Mouse (Mus musculus): ENCODE data around the gene Usp17lb. TPM values are rescaled to one million over a fixed set of nuclear protein-coding genes. Genes with fewer than 3 reads are reported as not detected.

The Usp17lb gene
- not detected for polyA plus RNA-seq (2015; fragmentation: Illumina TruSeq; extraction: RNeasy Lipid Tissue Mini Kit (QIAGEN cat#74804); ENCODE audit: insufficient read depth, low replicate concordance)

GRCm38 (mm10) chr7:104842503-104842902 lies at the start of gene Usp17lb:
Gene Usp17lb (minus strand): TSS chr7:104842603.

GRCm38 (mm10) chr7:104877731-104878130 lies 35.3 kb upstream of the Usp17lb start, which contains the start of gene Olfr665:
Gene Olfr665 (plus strand): TSS chr7:104878031.

GRCm38 (mm10) chr7:104856709-104857108 lies 14.3 kb upstream of the Usp17lb start, which contains the start of gene Usp17la:
Gene Usp17la (plus strand): TSS chr7:104857009.

Other genes starting within 250 kb of the Usp17lb start
- gene Olfr655, start 240.8 kb downstream of the Usp17lb start, polyA plus RNA-seq (2015; fragmentation: Illumina TruSeq; extraction: RNeasy Lipid Tissue Mini Kit (QIAGEN cat#74804); ENCODE audit: insufficient read depth, low replicate concordance): not detected
- not detected for gene Olfr656, start 228.6 kb downstream of the Usp17lb start, polyA plus RNA-seq (2015; fragmentation: Illumina TruSeq; extraction: RNeasy Lipid Tissue Mini Kit (QIAGEN cat#74804); ENCODE audit: insufficient read depth, low replicate concordance)
- gene Olfr657, start 217.8 kb downstream of the Usp17lb start, polyA plus RNA-seq (2015; fragmentation: Illumina TruSeq; extraction: RNeasy Lipid Tissue Mini Kit (QIAGEN cat#74804); ENCODE audit: insufficient read depth, low replicate concordance): not detected
- gene Olfr658, start 195.3 kb downstream of the Usp17lb start, polyA plus RNA-seq (2015; fragmentation: Illumina TruSeq; extraction: RNeasy Lipid Tissue Mini Kit (QIAGEN cat#74804); ENCODE audit: insufficient read depth, low replicate concordance): 0.12 TPM
- not detected for gene Olfr659, start 175.8 kb downstream of the Usp17lb start, polyA plus RNA-seq (2015; fragmentation: Illumina TruSeq; extraction: RNeasy Lipid Tissue Mini Kit (QIAGEN cat#74804); ENCODE audit: insufficient read depth, low replicate concordance)
- not detected for gene Olfr661, start 156.1 kb downstream of the Usp17lb start, polyA plus RNA-seq (2015; fragmentation: Illumina TruSeq; extraction: RNeasy Lipid Tissue Mini Kit (QIAGEN cat#74804); ENCODE audit: insufficient read depth, low replicate concordance)
- gene Usp17le, start 65.1 kb downstream of the Usp17lb start, polyA plus RNA-seq (2015; fragmentation: Illumina TruSeq; extraction: RNeasy Lipid Tissue Mini Kit (QIAGEN cat#74804); ENCODE audit: insufficient read depth, low replicate concordance): not detected
- not detected for gene Usp17la, start 14.4 kb upstream of the Usp17lb start, polyA plus RNA-seq (2015; fragmentation: Illumina TruSeq; extraction: RNeasy Lipid Tissue Mini Kit (QIAGEN cat#74804); ENCODE audit: insufficient read depth, low replicate concordance)
- gene Olfr665, start 35.4 kb upstream of the Usp17lb start, polyA plus RNA-seq (2015; fragmentation: Illumina TruSeq; extraction: RNeasy Lipid Tissue Mini Kit (QIAGEN cat#74804); ENCODE audit: insufficient read depth, low replicate concordance): not detected
- not detected for gene Olfr666, start 53.3 kb upstream of the Usp17lb start, polyA plus RNA-seq (2015; fragmentation: Illumina TruSeq; extraction: RNeasy Lipid Tissue Mini Kit (QIAGEN cat#74804); ENCODE audit: insufficient read depth, low replicate concordance)
- gene Olfr667, start 78.9 kb upstream of the Usp17lb start, polyA plus RNA-seq (2015; fragmentation: Illumina TruSeq; extraction: RNeasy Lipid Tissue Mini Kit (QIAGEN cat#74804); ENCODE audit: insufficient read depth, low replicate concordance): not detected
- gene Olfr668, start 85.5 kb upstream of the Usp17lb start, polyA plus RNA-seq (2015; fragmentation: Illumina TruSeq; extraction: RNeasy Lipid Tissue Mini Kit (QIAGEN cat#74804); ENCODE audit: insufficient read depth, low replicate concordance): not detected
- gene Olfr669, start 91.6 kb upstream of the Usp17lb start, polyA plus RNA-seq (2015; fragmentation: Illumina TruSeq; extraction: RNeasy Lipid Tissue Mini Kit (QIAGEN cat#74804); ENCODE audit: insufficient read depth, low replicate concordance): not detected
- not detected for gene Olfr670, start 120.0 kb upstream of the Usp17lb start, polyA plus RNA-seq (2015; fragmentation: Illumina TruSeq; extraction: RNeasy Lipid Tissue Mini Kit (QIAGEN cat#74804); ENCODE audit: insufficient read depth, low replicate concordance)
- not detected for gene Olfr671, start 136.5 kb upstream of the Usp17lb start, polyA plus RNA-seq (2015; fragmentation: Illumina TruSeq; extraction: RNeasy Lipid Tissue Mini Kit (QIAGEN cat#74804); ENCODE audit: insufficient read depth, low replicate concordance)
- not detected for gene Olfr672, start 159.4 kb upstream of the Usp17lb start, polyA plus RNA-seq (2015; fragmentation: Illumina TruSeq; extraction: RNeasy Lipid Tissue Mini Kit (QIAGEN cat#74804); ENCODE audit: insufficient read depth, low replicate concordance)
- gene Olfr675, start 185.9 kb upstream of the Usp17lb start, polyA plus RNA-seq (2015; fragmentation: Illumina TruSeq; extraction: RNeasy Lipid Tissue Mini Kit (QIAGEN cat#74804); ENCODE audit: insufficient read depth, low replicate concordance): not detected
- gene Olfr676, start 190.1 kb upstream of the Usp17lb start, polyA plus RNA-seq (2015; fragmentation: Illumina TruSeq; extraction: RNeasy Lipid Tissue Mini Kit (QIAGEN cat#74804); ENCODE audit: insufficient read depth, low replicate concordance): not detected
- gene Olfr677, start 208.8 kb upstream of the Usp17lb start, polyA plus RNA-seq (2015; fragmentation: Illumina TruSeq; extraction: RNeasy Lipid Tissue Mini Kit (QIAGEN cat#74804); ENCODE audit: insufficient read depth, low replicate concordance): not detected
- not detected for gene Olfr678, start 221.9 kb upstream of the Usp17lb start, polyA plus RNA-seq (2015; fragmentation: Illumina TruSeq; extraction: RNeasy Lipid Tissue Mini Kit (QIAGEN cat#74804); ENCODE audit: insufficient read depth, low replicate concordance)
- gene Olfr679, start 238.6 kb upstream of the Usp17lb start, polyA plus RNA-seq (2015; fragmentation: Illumina TruSeq; extraction: RNeasy Lipid Tissue Mini Kit (QIAGEN cat#74804); ENCODE audit: insufficient read depth, low replicate concordance): not detected

All from spleen, adult 10 weeks (tissue).